Comparison of ENCODE assay signal across 14 mouse cellular contexts in the genomic region with DNA sequence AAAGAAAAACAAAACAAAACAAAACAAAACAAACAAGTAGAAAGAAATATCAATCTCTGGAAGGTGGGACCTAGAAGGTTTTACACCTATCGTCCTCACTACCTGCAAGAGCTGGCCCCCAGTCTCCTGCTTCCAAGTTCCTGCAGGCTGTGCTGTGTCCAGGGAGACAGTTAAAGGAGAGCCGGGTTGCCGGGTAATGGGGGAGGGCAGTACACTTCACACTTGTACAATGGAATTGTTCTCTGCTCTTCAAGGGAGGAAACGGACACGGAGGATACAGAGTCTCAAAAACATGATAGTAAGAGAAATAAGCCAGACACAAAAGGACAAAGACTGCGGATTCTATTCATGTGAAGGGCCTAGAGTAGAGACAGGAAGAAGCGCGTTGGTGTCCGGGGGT. TPM values are rescaled to one million over a fixed set of nuclear protein-coding genes. Genes with fewer than 3 reads are reported as not detected.
A peak's percentile ranks its signal among the peaks of the same experiment; 100 is the strongest.
DNase-seq lines count a peak whose midpoint lies in the region; ATAC-seq lines count a peak whose summit lies in the region.
"Had no signal": no experiment of that assay in that cellular context is flagged by ENCODE, and none has a peak within 500 bp of the region (broad histone marks: within the 10 kb centered on the region; RNA-seq: fewer than 3 reads in every experiment).

No protein-coding gene starts in this region.

- no peak overlapping the region for H3K4me2 ChIP-seq in heart, embryonic 15.5 days
- H3K4me2 ChIP-seq in kidney, embryonic 16.5 days (replicated peaks; ENCODE audit: low read depth, low read length): no peak overlapping the region
- no peak overlapping the region for H3K4me2 ChIP-seq in liver, embryonic 11.5 days
- H3K4me2 ChIP-seq in liver, embryonic 13.5 days: no peak overlapping the region

- H3K4me1 ChIP-seq in heart, embryonic 15.5 days (replicated peaks): peaks cover 27% of the 10 kb centered on the region
- peaks cover 6% of the 10 kb centered on the region; the same call in 1 of the 2 replicates for H3K4me1 ChIP-seq in kidney, embryonic 16.5 days (ENCODE audit: insufficient read depth, low read length)
- peaks cover 18% of the 10 kb centered on the region for H3K4me1 ChIP-seq in liver, embryonic 11.5 days (replicated peaks; ENCODE audit: control insufficient read depth, insufficient read depth, low read length)
- H3K4me1 ChIP-seq in liver, embryonic 13.5 days (replicated peaks): peaks cover 41% of the 10 kb centered on the region

- H3K9ac ChIP-seq in heart, embryonic 15.5 days: no peak overlapping the region
- H3K9ac ChIP-seq in kidney, embryonic 16.5 days (replicated peaks; ENCODE audit: low read length): no peak overlapping the region
- H3K9ac ChIP-seq in liver, embryonic 11.5 days (ENCODE audit: low read depth, low read length): no peak overlapping the region
- H3K9ac ChIP-seq in liver, embryonic 13.5 days: no peak overlapping the region

- no peaks in the 10 kb centered on the region for H3K27me3 ChIP-seq in heart, embryonic 15.5 days
- no peaks in the 10 kb centered on the region for H3K27me3 ChIP-seq in kidney, embryonic 16.5 days (ENCODE audit: insufficient read depth, low read length)
- no peaks in the 10 kb centered on the region for H3K27me3 ChIP-seq in liver, embryonic 11.5 days (replicated peaks; ENCODE audit: control insufficient read depth, insufficient read depth, low read length)
- H3K27me3 ChIP-seq in liver, embryonic 13.5 days: no peaks in the 10 kb centered on the region

- no peaks in the 10 kb centered on the region for H3K9me3 ChIP-seq in heart, embryonic 15.5 days (replicated peaks)
- no peaks in the 10 kb centered on the region for H3K9me3 ChIP-seq in kidney, embryonic 16.5 days (ENCODE audit: low read length)
- H3K9me3 ChIP-seq in liver, embryonic 11.5 days (ENCODE audit: control insufficient read depth, low read length): no peaks in the 10 kb centered on the region
- H3K9me3 ChIP-seq in liver, embryonic 13.5 days (replicated peaks): no peaks in the 10 kb centered on the region

- no peak for DNase-seq in heart, adult 9 months (ENCODE audit: low spot score in 2 of 2)
- no peak for DNase-seq in kidney, postnatal 10 days
- no peak for DNase-seq in liver, embryonic 11.5 days (ENCODE audit: low spot score)
- no peak for DNase-seq in liver, embryonic 13.5 days
- no peak for DNase-seq in frontal cortex, postnatal 25 days (ENCODE audit: low spot score in 2 of 2)
- DNase-seq: cerebellum, adult 2 months; cerebellum, postnatal 36 days; gastrocnemius, adult 2 months; kidney, adult 2 months; retina, postnatal 1 day; thymus, postnatal 36 days had no signal

- no peak overlapping the region for H3K4me3 ChIP-seq in heart, embryonic 15.5 days
- H3K4me3 ChIP-seq in kidney, embryonic 16.5 days (ENCODE audit: low read length): no peak overlapping the region
- no peak overlapping the region for H3K4me3 ChIP-seq in liver, embryonic 11.5 days (ENCODE audit: low read depth, low read length)
- H3K4me3 ChIP-seq in liver, embryonic 13.5 days (replicated peaks): no peak overlapping the region
- H3K4me3 ChIP-seq: gastrocnemius, adult 2 months had no signal

- H3K36me3 ChIP-seq in heart, embryonic 15.5 days: no peaks in the 10 kb centered on the region; the same call in 1 of the 2 replicates
- no peaks in the 10 kb centered on the region for H3K36me3 ChIP-seq in kidney, embryonic 16.5 days (ENCODE audit: insufficient read depth, low read length)
- H3K36me3 ChIP-seq in liver, embryonic 11.5 days (ENCODE audit: control insufficient read depth, insufficient read depth, low read length): no peaks in the 10 kb centered on the region
- H3K36me3 ChIP-seq in liver, embryonic 13.5 days: peaks cover 81% of the 10 kb centered on the region

- peak; percentile 44; the same call in 1 of the 2 replicates for ATAC-seq in heart, embryonic 15.5 days (replicated peaks; ENCODE audit: insufficient number of reproducible peaks, insufficient read depth, low FRiP score, low read depth)
- no peak for ATAC-seq in kidney, embryonic 16.5 days (ENCODE audit: low FRiP score, low TSS enrichment)
- ATAC-seq in liver, embryonic 11.5 days (replicated peaks; ENCODE audit: low FRiP score): no peak
- ATAC-seq in liver, embryonic 13.5 days (ENCODE audit: low read depth): no peak
- ATAC-seq: hindbrain, embryonic 16.5 days had no signal

- H3K27ac ChIP-seq in heart, embryonic 15.5 days: peak overlapping the region; percentile 57; the same call in 1 of the 2 replicates
- peak overlapping the region; percentile 53; the same call in 1 of the 2 replicates for H3K27ac ChIP-seq in kidney, embryonic 16.5 days (ENCODE audit: low read length)
- H3K27ac ChIP-seq in liver, embryonic 11.5 days (ENCODE audit: low read depth, low read length): peak overlapping the region; percentile 34; the same call in 1 of the 2 replicates
- peak overlapping the region; percentile 41; the same call in 1 of the 2 replicates for H3K27ac ChIP-seq in liver, embryonic 13.5 days
- H3K27ac ChIP-seq: gastrocnemius, adult 2 months had no signal

- 45% methylated on average over 9 of the region's 9 CpGs for WGBS in heart, embryonic 15.5 days
- 49% methylated on average over 9 of the region's 9 CpGs for WGBS in kidney, embryonic 16.5 days
- WGBS in liver, embryonic 11.5 days: 77% methylated on average over 9 of the region's 9 CpGs
- 78% methylated on average over 9 of the region's 9 CpGs for WGBS in liver, embryonic 13.5 days (ENCODE audit: insufficient replicate concordance)

RNA-seq across cellular contexts. Expression of gene Atp2b4, which starts 28.3 kb away (rescaled TPM):
- polyA plus RNA-seq in heart, embryonic 15.5 days (2015; fragmentation: Nextera tagmentation; extraction: Ambion mirVana): 11.2 and 13.6 TPM in 2 replicates
- 7.6 and 8.2 TPM in 2 replicates for polyA plus RNA-seq in kidney, embryonic 16.5 days (2015; fragmentation: Nextera tagmentation; extraction: Ambion mirVana)
- polyA plus RNA-seq in liver, embryonic 11.5 days (2014; fragmentation: Nextera tagmentation; extraction: Ambion mirVana): 17.1 and 19.6 TPM in 2 replicates
- polyA plus RNA-seq in liver, embryonic 13.5 days (2015; fragmentation: Nextera tagmentation; extraction: Ambion mirVana): 27.5 and 28.8 TPM in 2 replicates
